Mouse (Mus musculus) hindbrain, embryonic 16.5 days (tissue): ENCODE measurements around the gene Gldc. TPM values are rescaled to one million over a fixed set of nuclear protein-coding genes. Genes with fewer than 3 reads are reported as not detected.

Experiments
- ATAC-seq: fragments of 200-750 bp; cut with Nextera tagmentation; 2 replicates; pipeline ENCODE4 v1.8.0; 2017; ENCODE audit warnings: moderate TSS enrichment, moderate library complexity
- H3K27ac ChIP-seq: fragments of 300-500 bp; sonication (generic); 2 replicates; pipeline ENCODE4 v1.5.1; 2014; ENCODE audit warnings: low read depth, mild to moderate bottlenecking, control low read depth, low read length, moderate library complexity
- H3K27me3 ChIP-seq: fragments of 300-500 bp; sonication (generic); replicated peaks from 2 replicates; pipeline ENCODE4 v1.6.1; 2014; ENCODE audit warnings: low read length; ENCODE audit not compliant: control insufficient read depth, insufficient read depth
- H3K36me3 ChIP-seq: fragments of 300-500 bp; sonication (generic); 2 replicates; pipeline ENCODE4 v1.6.1; 2014; ENCODE audit warnings: mild to moderate bottlenecking, low read length, moderate library complexity, mixed read lengths; ENCODE audit not compliant: control insufficient read depth, insufficient read depth
- H3K4me1 ChIP-seq: fragments of 300-500 bp; sonication (generic); 2 replicates; pipeline ENCODE4 v1.6.1; 2014; ENCODE audit warnings: low read depth, low read length; ENCODE audit not compliant: control insufficient read depth, insufficient read depth
- H3K4me2 ChIP-seq: fragments of 300-500 bp; sonication (generic); 2 replicates; pipeline ENCODE4 v1.6.1; 2014; ENCODE audit warnings: mild to moderate bottlenecking, low read length, control low read depth, moderate library complexity
- H3K4me3 ChIP-seq: fragments of 300-500 bp; sonication (generic); 2 replicates; pipeline ENCODE4 v1.5.1; 2014; ENCODE audit warnings: mild to moderate bottlenecking, low read length, control low read depth, moderate library complexity
- H3K9ac ChIP-seq: fragments of 300-500 bp; sonication (generic); 2 replicates; pipeline ENCODE4 v1.6.1; 2014; ENCODE audit warnings: low read depth, mild to moderate bottlenecking, control low read depth, low read length, moderate library complexity
- H3K9me3 ChIP-seq: fragments of 300-500 bp; sonication (generic); 2 replicates; pipeline ENCODE4 v1.6.1; 2014; ENCODE audit warnings: mild to moderate bottlenecking, low read length, moderate library complexity; ENCODE audit not compliant: control insufficient read depth
- WGBS: fragments of 180-500 bp; shearing (Covaris S2); extraction: QIAGEN DNeasy Blood & Tissue Kit; methylation state at CpG from one replicate; pipeline ENCODE4 v1.1.7; 2014; 5-methylcytosine and 5-hydroxymethylcytosine counted together
- polyA plus RNA-seq: library from polyadenylated mRNA; unstranded; fragments of >200 nt; fragmentation: Nextera tagmentation; extraction: Ambion mirVana; gene quantifications from 2 replicates; pipeline ENCODE4 v1.2.1, GENCODE M21; 2015

Gene Gldc
- polyA plus RNA-seq, 1 experiment from 2014 or later = 8.7 TPM

- H3K4me2 ChIP-seq = no peak overlapping the region
These were observed 30.1 kb upstream of the Gldc start for GRCm38 (mm10) chr19:30205159-30205816.

GRCm38 (mm10) chr19:30202177-30202576 lies 26.9 kb upstream of the Gldc start:
- Histone ChIP-seq H3K36me3 (no peaks in the 10 kb centered on the region), H3K4me2 (no peak overlapping the region), H3K9me3 (no peaks in the 10 kb centered on the region), H3K4me3 (no peak overlapping the region), H3K9ac (no peak overlapping the region), H3K4me1 (no peaks in the 10 kb centered on the region; the same call in 1 of the 2 replicates), H3K27me3 (no peaks in the 10 kb centered on the region), H3K27ac (no peak overlapping the region)
- no peak for ATAC-seq
- WGBS = 81% methylated on average over 7 of the region's 7 CpGs

More at GRCm38 (mm10) chr19:30205159-30205816, 30.1 kb upstream of the Gldc start:
- no peaks in the 10 kb centered on the region; the same call in 1 of the 2 replicates for H3K4me1 ChIP-seq
- ATAC-seq = peak; percentile 64; the same call in 1 of the 2 replicates
- no peaks in the 10 kb centered on the region for H3K9me3 ChIP-seq
- no peak overlapping the region for H3K4me3 ChIP-seq
- H3K27me3 ChIP-seq = no peaks in the 10 kb centered on the region
- no peaks in the 10 kb centered on the region for H3K36me3 ChIP-seq
- WGBS = 19% methylated on average over 12 of the region's 12 CpGs
- H3K27ac ChIP-seq = no peak overlapping the region
- no peak overlapping the region for H3K9ac ChIP-seq

DNA sequence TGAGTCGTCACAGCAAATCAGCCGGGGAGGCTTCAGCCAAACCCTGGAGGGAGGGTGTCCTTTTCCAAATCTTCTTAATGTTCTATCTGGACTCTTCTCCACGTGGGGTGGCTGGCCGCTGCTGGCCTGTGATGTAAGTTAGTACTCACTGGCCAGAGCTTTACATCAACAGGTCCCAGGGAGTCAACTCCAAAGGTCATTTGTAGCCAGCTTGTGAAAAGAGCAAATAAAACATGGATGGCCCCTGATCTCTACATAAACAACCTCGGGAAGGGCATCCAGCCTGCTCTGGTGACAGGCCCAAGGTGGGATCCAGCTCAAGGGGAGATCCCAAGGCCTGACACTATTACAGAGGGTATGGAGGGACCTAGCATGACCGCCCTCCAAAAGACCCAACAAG lies 19.8 kb upstream of the Gldc start:
- Histone ChIP-seq H3K4me1 (no peaks in the 10 kb centered on the region), H3K9ac (no peak overlapping the region), H3K4me2 (no peak overlapping the region), H3K27ac (no peak overlapping the region), H3K9me3 (no peaks in the 10 kb centered on the region; the same call in 1 of the 2 replicates), H3K27me3 (no peaks in the 10 kb centered on the region), H3K4me3 (no peak overlapping the region), H3K36me3 (no peaks in the 10 kb centered on the region)
- WGBS = 83% methylated on average over 6 of the region's 6 CpGs
- no peak for ATAC-seq

DNA sequence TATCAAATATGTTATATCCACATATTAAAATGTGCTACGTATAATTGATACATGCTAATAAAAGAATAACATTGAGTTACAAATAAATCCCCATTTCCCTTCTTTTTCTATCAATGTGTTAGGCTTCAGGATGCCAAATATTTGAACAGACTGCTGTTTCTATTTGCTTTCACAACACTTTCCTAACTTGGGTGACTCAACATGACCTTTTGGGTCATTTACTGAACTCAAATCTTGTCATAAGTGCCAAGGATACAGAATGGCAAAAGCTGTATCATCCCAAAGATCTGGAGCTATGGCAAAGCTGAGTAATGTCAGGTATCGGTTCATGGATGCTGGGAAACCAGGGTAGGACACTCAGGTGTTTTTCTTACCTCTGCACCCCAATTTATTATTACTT lies 12.0 kb upstream of the Gldc start:
- Histone ChIP-seq H3K9me3 (peaks cover 4% of the 10 kb centered on the region), H3K9ac (no peak overlapping the region), H3K36me3 (no peaks in the 10 kb centered on the region), H3K4me3 (no peak overlapping the region), H3K27ac (no peak overlapping the region), H3K27me3 (no peaks in the 10 kb centered on the region), H3K4me2 (no peak overlapping the region), H3K4me1 (no peaks in the 10 kb centered on the region)
- no peak for ATAC-seq
- 91% methylated on average over 2 of the region's 2 CpGs for WGBS

GRCm38 (mm10) chr19:30185536-30185935 lies 10.3 kb upstream of the Gldc start:
- WGBS = 89% methylated on average over 2 of the region's 2 CpGs
- no peak overlapping the region for H3K4me3 ChIP-seq
- no peak overlapping the region for H3K4me2 ChIP-seq
- H3K27me3 ChIP-seq = no peaks in the 10 kb centered on the region
- no peak for ATAC-seq
- H3K36me3 ChIP-seq = no peaks in the 10 kb centered on the region
- no peak overlapping the region for H3K9ac ChIP-seq
- no peaks in the 10 kb centered on the region for H3K4me1 ChIP-seq
- no peak overlapping the region for H3K27ac ChIP-seq
- peaks cover 4% of the 10 kb centered on the region for H3K9me3 ChIP-seq

DNA sequence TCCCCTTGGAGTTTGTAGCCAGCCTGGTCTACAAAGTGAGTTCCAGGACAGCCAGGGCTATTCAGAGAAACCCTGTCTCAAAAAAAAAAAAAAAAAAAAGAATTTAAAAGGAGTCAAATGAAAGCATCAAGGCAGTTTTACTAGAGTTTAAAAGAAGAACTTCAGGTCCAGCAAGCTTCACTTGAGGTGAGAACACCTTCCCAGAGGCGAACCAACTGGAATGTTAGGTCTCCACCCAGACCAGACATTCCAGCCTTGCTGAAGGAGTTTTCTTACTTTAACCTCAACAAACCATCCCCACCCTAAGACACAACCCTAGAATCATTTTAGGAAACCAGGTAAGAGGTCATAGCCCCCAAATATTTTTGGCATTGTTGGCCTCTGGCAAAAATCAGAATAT lies 4.8 kb upstream of the Gldc start:
- Histone ChIP-seq H3K4me3 (no peak overlapping the region), H3K4me2 (no peak overlapping the region), H3K27me3 (peaks cover 2% of the 10 kb centered on the region), H3K9me3 (no peaks in the 10 kb centered on the region), H3K27ac (no peak overlapping the region), H3K4me1 (peaks cover 7% of the 10 kb centered on the region), H3K36me3 (no peaks in the 10 kb centered on the region), H3K9ac (no peak overlapping the region)
- ATAC-seq = no peak
- 93% methylated on average over 1 of the region's 1 CpGs for WGBS

DNA sequence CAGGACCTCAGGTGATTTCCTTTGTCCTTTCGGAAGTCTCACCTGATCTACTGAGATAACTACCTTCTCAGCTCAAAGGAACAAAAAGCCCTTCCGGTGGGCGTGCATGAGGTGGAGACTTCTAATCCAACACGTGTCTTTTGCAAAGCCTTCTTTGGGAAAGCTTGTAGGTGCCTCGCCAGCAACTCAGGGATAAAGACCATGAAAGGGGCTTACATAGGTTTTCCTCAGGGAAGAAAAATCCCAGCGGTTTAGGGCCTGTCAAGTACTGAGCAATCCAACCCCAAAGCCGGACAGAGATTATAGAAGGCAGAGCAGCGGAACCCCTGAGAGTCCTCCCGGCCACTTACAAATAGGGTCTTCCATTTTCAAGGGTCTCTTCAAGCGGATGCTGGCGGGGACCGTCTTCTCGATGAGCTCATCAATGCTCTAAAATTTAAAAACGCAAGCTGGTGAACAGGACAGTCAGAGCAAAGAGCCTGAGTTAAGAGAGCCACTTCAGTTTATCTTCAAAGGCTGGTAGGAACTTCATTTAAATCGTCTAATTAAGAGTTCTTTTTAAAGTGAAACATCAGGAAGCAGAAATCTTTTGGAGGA lies 1.1 kb downstream of the Gldc start:
- peaks cover 11% of the 10 kb centered on the region for H3K4me1 ChIP-seq
- WGBS = 4% methylated on average over 15 of the region's 15 CpGs
- H3K27ac ChIP-seq = no peak overlapping the region
- H3K36me3 ChIP-seq = no peaks in the 10 kb centered on the region
- H3K9me3 ChIP-seq = no peaks in the 10 kb centered on the region
- peak overlapping the region; percentile 83 for H3K4me3 ChIP-seq
- ATAC-seq = no peak
- peak overlapping the region; percentile 100 for H3K4me2 ChIP-seq
- H3K9ac ChIP-seq = peak overlapping the region; percentile 75
- H3K27me3 ChIP-seq = peaks cover 8% of the 10 kb centered on the region

GRCm38 (mm10) chr19:30171346-30172055 lies 3.7 kb downstream of the Gldc start:
- Histone ChIP-seq H3K4me3 (no peak overlapping the region), H3K27me3 (peaks cover 8% of the 10 kb centered on the region), H3K9me3 (no peaks in the 10 kb centered on the region), H3K9ac (no peak overlapping the region), H3K4me1 (peaks cover 11% of the 10 kb centered on the region), H3K27ac (no peak overlapping the region), H3K36me3 (no peaks in the 10 kb centered on the region), H3K4me2 (no peak overlapping the region)
- no peak for ATAC-seq
- WGBS = 81% methylated on average over 8 of the region's 8 CpGs

- WGBS = 85% methylated on average over 6 of the region's 6 CpGs
- Histone ChIP-seq H3K36me3 (no peaks in the 10 kb centered on the region), H3K9me3 (no peaks in the 10 kb centered on the region), H3K4me3 (no peak overlapping the region), H3K27ac (no peak overlapping the region), H3K9ac (no peak overlapping the region), H3K27me3 (peaks cover 8% of the 10 kb centered on the region), H3K4me2 (no peak overlapping the region), H3K4me1 (peaks cover 8% of the 10 kb centered on the region)
- ATAC-seq = no peak
These were observed 4.9 kb downstream of the Gldc start for GRCm38 (mm10) chr19:30170319-30170718.
